Mouse (Mus musculus) fibroblast of lung, adult 2 months (primary cell): ENCODE data around the gene Hat1.

ENCODE experiments used
- DNase-seq: peaks from one replicate; pipeline ENCODE4 v3.0.0-alpha.2; 2011; ENCODE audit warnings: low read depth

The Hat1 gene

GRCm38 (mm10) chr2:71462553-71462952, 73.8 kb downstream of the Hat1 start:
- DNase-seq: no peak

GRCm38 (mm10) chr2:71466103-71466502, 77.3 kb downstream of the Hat1 start:
- no peak for DNase-seq

DNA sequence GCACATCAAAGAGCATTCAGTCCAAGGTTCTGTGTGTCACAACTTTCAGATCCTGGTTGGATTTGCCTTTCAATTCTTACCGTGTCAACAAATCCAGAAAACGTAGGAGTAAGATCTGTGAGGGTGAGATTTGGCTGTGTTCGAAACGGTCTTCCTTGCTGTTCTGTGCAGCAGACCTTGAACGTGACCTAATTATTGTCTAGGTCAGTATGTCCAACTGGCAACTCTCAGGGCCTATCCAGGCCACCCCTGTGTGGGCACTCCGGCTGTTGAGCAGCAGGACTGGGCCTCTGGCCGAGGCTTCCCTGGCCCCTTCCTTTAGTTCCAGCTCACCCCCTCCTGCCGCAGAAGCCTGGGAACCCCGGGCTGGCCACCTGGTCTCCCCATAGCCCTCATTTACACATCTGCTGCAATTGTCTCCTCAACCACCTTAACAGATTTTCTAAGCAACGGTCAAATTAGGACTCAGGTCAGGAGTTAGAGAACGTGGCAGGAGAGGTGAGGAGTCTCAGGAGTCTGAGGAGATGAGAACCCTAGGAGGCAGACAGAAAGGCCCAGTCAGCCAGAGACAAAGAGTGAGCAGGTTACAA, 78.2 kb downstream of the Hat1 start:
- no peak for DNase-seq

- no peak for DNase-seq
Observed at GRCm38 (mm10) chr2:71471094-71471493, 82.3 kb downstream of the Hat1 start.

GRCm38 (mm10) chr2:71473830-71474229, 85.1 kb downstream of the Hat1 start:
- DNase-seq: no peak

GRCm38 (mm10) chr2:71474345-71474744, 85.6 kb downstream of the Hat1 start:
- peak; percentile 85 for DNase-seq

- DNase-seq: no peak
Observed at GRCm38 (mm10) chr2:71475311-71475710, 86.6 kb downstream of the Hat1 start.

DNA sequence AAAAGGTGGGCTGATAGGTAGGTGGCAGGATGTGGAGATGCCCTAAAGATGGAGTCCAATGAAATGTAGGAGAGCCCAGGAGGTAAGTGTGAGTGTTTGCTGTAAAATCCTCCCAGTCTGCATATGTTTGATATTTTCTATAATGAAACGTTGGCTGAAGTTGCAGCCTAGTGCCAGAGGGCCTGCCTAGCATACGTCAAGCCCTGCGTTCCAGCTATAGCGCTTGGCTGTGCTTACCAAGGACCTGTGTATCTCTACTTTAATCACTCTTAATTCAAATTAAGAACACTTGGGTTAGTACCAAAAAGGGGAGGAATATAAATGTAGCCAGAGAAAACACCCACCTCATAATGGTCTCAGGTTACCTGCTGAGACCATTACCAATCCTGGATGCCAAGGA, 87.0 kb downstream of the Hat1 start:
- no peak for DNase-seq

- no peak for DNase-seq
Observed at GRCm38 (mm10) chr2:71477787-71478186, 89.0 kb downstream of the Hat1 start.

GRCm38 (mm10) chr2:71479917-71480316, 91.2 kb downstream of the Hat1 start:
- no peak for DNase-seq

DNA sequence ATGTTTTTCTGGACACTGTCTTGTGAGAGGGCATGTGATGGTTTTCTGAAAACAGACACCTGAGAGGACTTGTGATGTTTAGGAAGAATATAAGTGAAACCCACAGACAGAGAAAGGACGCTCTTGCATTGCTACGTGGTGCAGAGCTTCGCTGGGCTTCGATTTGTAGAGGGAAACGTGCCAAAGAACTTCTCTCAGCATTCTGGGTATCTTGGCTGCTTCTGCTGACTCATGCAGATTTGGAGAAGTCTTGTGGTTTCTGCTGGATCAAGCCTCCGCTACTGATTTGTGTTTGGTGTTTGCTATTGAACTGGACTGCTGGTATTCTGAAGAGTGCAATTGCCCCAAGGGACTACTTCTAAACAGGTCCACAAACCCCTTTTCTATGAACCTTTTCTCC, 93.1 kb downstream of the Hat1 start:
- DNase-seq: no peak

GRCm38 (mm10) chr2:71483046-71483716, 94.4 kb downstream of the Hat1 start:
- no peak for DNase-seq

DNA sequence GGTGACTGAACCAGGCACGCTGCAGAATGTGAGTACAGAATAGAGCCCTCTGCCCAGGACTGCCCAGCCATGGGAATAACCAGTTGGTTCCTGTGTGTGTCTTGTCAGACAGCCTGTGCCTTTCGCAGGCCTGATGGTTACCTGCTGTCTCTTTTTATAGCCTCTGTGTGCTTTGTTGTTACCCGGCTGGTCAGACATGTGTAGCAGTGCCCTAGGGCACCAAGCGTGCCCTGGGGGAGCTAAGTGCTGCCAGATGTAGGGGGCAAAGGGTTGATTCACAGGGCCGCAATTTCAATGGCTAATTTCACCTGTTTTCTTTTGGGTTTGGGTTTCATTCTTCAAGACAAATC, 94.9 kb downstream of the Hat1 start:
- DNase-seq: no peak
